Mouse (Mus musculus) kidney, postnatal 0 days (tissue): ENCODE results near the gene Polr2l. TPM values are rescaled to one million over a fixed set of nuclear protein-coding genes. Genes with fewer than 3 reads are reported as not detected.
A peak's percentile ranks its signal among the peaks of the same experiment; 100 is the strongest.

Experiments
- ATAC-seq: fragments of 200-750 bp; cut with Nextera tagmentation; replicated peaks from 2 replicates; pipeline ENCODE4 v1.8.0; 2017; ENCODE audit warnings: low read depth, moderate number of reproducible peaks, moderate TSS enrichment, moderate library complexity; ENCODE audit not compliant: low FRiP score
- DNase-seq: peaks from one replicate; pipeline ENCODE4 v3.0.0-alpha.2; 2016; ENCODE audit warnings: low spot score
- H3K27ac ChIP-seq: fragments of 300-500 bp; sonication (generic); 2 replicates; pipeline ENCODE4 v1.5.1; 2014; ENCODE audit warnings: mild to moderate bottlenecking
- H3K27me3 ChIP-seq: fragments of 300-500 bp; sonication (generic); 2 replicates; pipeline ENCODE4 v1.6.1; 2014; ENCODE audit warnings: low read length, mixed read lengths; ENCODE audit not compliant: insufficient read depth
- H3K36me3 ChIP-seq: fragments of 300-500 bp; sonication (generic); 2 replicates; pipeline ENCODE4 v1.6.1; 2014; ENCODE audit warnings: low read length, mixed read lengths; ENCODE audit not compliant: insufficient read depth
- H3K4me1 ChIP-seq: fragments of 300-500 bp; sonication (generic); replicated peaks from 2 replicates; pipeline ENCODE4 v1.6.1; 2014; ENCODE audit warnings: antibody characterized with exemption, low read length, mixed read lengths; ENCODE audit not compliant: insufficient read depth
- H3K4me2 ChIP-seq: fragments of 300-500 bp; sonication (generic); 2 replicates; pipeline ENCODE4 v1.6.1; 2014; ENCODE audit warnings: mild to moderate bottlenecking, low read length, moderate library complexity, mixed read lengths
- H3K4me3 ChIP-seq: fragments of 300-500 bp; sonication (generic); replicated peaks from 2 replicates; pipeline ENCODE4 v1.5.1; 2014; ENCODE audit warnings: low read depth, low read length
- H3K9ac ChIP-seq: fragments of 300-500 bp; sonication (generic); 2 replicates; pipeline ENCODE4 v1.6.1; 2014; ENCODE audit warnings: low read depth, low read length
- H3K9me3 ChIP-seq: fragments of 300-500 bp; sonication (generic); replicated peaks from 2 replicates; pipeline ENCODE4 v1.6.1; 2016; ENCODE audit warnings: low read length, inconsistent platforms, mixed read lengths
- CTCF ChIP-seq: IDR thresholded peaks from 2 replicates; pipeline ENCODE4 v1.5.1; 2016; ENCODE audit warnings: antibody characterized with exemption, low read depth, mild to moderate bottlenecking, moderate library complexity
- WGBS: fragments of 180-500 bp; shearing (Covaris S2); extraction: QIAGEN DNeasy Blood & Tissue Kit; methylation state at CpG from one replicate; pipeline ENCODE4 v1.1.7; 2014; 5-methylcytosine and 5-hydroxymethylcytosine counted together
- polyA plus RNA-seq: library from polyadenylated mRNA; unstranded; fragments of >200 nt; fragmentation: Nextera tagmentation; extraction: Ambion mirVana; gene quantifications from 2 replicates; pipeline ENCODE4 v1.2.1, GENCODE M21; 2015

Polr2l gene
- polyA plus RNA-seq, 1 experiment from 2014 or later = 72.2 TPM

DNA sequence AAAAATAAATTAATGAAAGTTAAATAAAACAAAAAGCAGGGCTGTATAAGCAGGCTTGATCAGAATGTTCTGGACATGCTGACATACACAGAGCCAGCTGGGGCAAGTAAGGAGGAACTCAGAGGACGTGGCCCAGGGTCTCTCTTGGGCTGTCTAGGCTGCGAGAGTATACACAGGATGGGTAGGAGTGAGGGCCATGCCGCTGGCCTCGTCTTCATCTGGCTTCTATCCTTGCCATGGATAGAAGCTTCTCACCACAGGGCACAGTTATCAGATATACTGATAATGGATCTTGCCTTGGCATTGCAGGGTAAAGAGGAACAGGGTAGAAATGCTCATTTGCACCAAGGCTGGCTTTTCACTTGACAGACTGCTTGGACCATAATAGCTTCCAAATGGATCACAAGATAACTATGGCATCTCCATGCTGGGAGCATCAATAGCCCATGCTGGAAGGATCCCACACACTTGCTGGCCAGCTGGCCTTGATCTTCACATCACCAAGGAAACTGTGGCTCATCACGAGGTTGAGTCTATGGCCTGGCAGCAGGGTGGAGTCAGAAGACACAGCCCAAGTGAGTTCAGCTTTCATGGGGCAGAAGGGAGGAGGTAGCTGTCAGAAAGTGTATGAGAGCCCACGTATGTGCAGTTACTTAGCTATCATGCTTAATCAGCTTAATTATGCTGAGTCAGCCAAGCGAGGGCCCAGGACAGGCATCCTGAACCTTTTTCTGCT is 27.1 kb upstream of the Polr2l start:
- H3K9me3 ChIP-seq = no peaks in the 10 kb centered on the region
- H3K4me1 ChIP-seq = no peaks in the 10 kb centered on the region
- ATAC-seq (no peak), DNase-seq (no peak)
- 78% methylated on average over 7 of the region's 7 CpGs for WGBS
- no peak overlapping the region for H3K4me2 ChIP-seq
- no peak overlapping the region for H3K9ac ChIP-seq
- no peak overlapping the region for H3K27ac ChIP-seq
- no peak for TF ChIP-seq CTCF
- no peaks in the 10 kb centered on the region for H3K27me3 ChIP-seq
- no peaks in the 10 kb centered on the region for H3K36me3 ChIP-seq
- H3K4me3 ChIP-seq = no peak overlapping the region

- no peak for ATAC-seq
- H3K9ac ChIP-seq = no peak overlapping the region
- WGBS = 81% methylated on average over 3 of the region's 3 CpGs
- no peaks in the 10 kb centered on the region for H3K4me1 ChIP-seq
- no peak overlapping the region for H3K27ac ChIP-seq
- peaks cover 12% of the 10 kb centered on the region for H3K36me3 ChIP-seq
- no peak overlapping the region for H3K4me3 ChIP-seq
- no peak overlapping the region for H3K4me2 ChIP-seq
- no peak for TF ChIP-seq CTCF
- no peaks in the 10 kb centered on the region for H3K9me3 ChIP-seq
- no peaks in the 10 kb centered on the region for H3K27me3 ChIP-seq
- DNase-seq = no peak
Measured at GRCm38 (mm10) chr7:141497600-141497999, 22.7 kb upstream of the Polr2l start.

DNA sequence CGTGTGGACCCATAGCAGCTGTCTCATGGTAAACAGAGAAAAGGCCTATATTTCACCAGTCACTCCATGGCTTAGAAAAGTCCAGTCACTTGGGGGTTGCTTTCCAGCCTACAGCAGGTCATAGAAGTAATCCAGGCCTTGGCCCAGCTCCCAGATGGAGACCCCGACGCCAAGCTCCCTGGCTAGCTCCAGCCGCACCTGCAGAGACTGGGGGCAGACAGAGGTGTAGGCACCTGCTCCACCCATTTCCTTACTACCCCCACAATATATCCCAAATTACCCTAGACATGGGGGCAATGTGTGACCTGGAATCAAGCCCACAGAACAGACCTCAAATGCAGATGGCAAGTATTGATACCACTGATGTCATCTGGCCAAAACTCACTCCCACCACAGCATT is 21.0 kb upstream of the Polr2l start:
- H3K9ac ChIP-seq = no peak overlapping the region
- no peak for ATAC-seq
- H3K4me2 ChIP-seq = no peak overlapping the region
- no peak for DNase-seq
- no peak overlapping the region for H3K27ac ChIP-seq
- no peak overlapping the region for H3K4me3 ChIP-seq
- H3K27me3 ChIP-seq = no peaks in the 10 kb centered on the region
- H3K36me3 ChIP-seq = peaks cover 20% of the 10 kb centered on the region
- TF ChIP-seq CTCF = no peak
- H3K4me1 ChIP-seq = no peaks in the 10 kb centered on the region
- 73% methylated on average over 4 of the region's 4 CpGs for WGBS
- H3K9me3 ChIP-seq = no peaks in the 10 kb centered on the region

DNA sequence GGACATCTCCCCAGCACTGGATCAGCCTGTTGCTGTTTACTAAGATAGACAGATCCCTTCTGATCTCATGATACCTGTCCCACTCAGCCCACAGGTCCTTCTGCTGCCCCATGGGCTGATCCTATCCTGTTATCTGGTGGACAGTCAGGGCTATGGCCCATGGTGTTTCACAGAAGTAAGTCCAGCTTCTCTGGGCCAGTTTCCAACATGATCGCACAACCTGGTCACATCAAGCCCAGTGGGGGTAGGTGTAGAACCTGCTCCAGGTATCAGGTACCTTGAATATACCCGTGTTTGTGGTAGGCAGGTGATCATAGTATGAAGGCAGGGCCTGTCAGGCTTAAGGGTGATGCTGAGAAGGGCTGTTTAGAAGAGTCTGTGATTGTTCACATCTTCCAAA is 20.4 kb upstream of the Polr2l start:
- ATAC-seq = no peak
- TF ChIP-seq CTCF = no peak
- WGBS = 77% methylated on average over 2 of the region's 2 CpGs

GRCm38 (mm10) chr7:141493729-141494128 is 18.8 kb upstream of the Polr2l start:
- no peak overlapping the region for H3K4me3 ChIP-seq
- no peak overlapping the region for H3K4me2 ChIP-seq
- no peaks in the 10 kb centered on the region for H3K9me3 ChIP-seq
- no peak for ATAC-seq
- H3K9ac ChIP-seq = no peak overlapping the region
- 92% methylated on average over 1 of the region's 1 CpGs for WGBS
- H3K36me3 ChIP-seq = peaks cover 25% of the 10 kb centered on the region
- H3K27ac ChIP-seq = no peak overlapping the region
- DNase-seq = no peak
- TF ChIP-seq CTCF = no peak
- H3K4me1 ChIP-seq = no peaks in the 10 kb centered on the region
- no peaks in the 10 kb centered on the region for H3K27me3 ChIP-seq

More for the DNA sequence above, 20.4 kb upstream of the Polr2l start:
- no peak overlapping the region for H3K9ac ChIP-seq
- no peaks in the 10 kb centered on the region for H3K27me3 ChIP-seq
- H3K27ac ChIP-seq = no peak overlapping the region
- no peak overlapping the region for H3K4me3 ChIP-seq
- H3K4me1 ChIP-seq = no peaks in the 10 kb centered on the region
- no peak for DNase-seq
- H3K4me2 ChIP-seq = no peak overlapping the region
- no peaks in the 10 kb centered on the region for H3K9me3 ChIP-seq
- peaks cover 24% of the 10 kb centered on the region for H3K36me3 ChIP-seq

- H3K4me2 ChIP-seq = no peak overlapping the region
- H3K4me3 ChIP-seq = no peak overlapping the region
- H3K36me3 ChIP-seq = peaks cover 25% of the 10 kb centered on the region
- H3K27ac ChIP-seq = no peak overlapping the region
- 92% methylated on average over 5 of the region's 5 CpGs for WGBS
- no peaks in the 10 kb centered on the region for H3K9me3 ChIP-seq
- ATAC-seq (no peak), DNase-seq (no peak)
- H3K4me1 ChIP-seq = no peaks in the 10 kb centered on the region
- no peaks in the 10 kb centered on the region for H3K27me3 ChIP-seq
- no peak overlapping the region for H3K9ac ChIP-seq
- TF ChIP-seq CTCF = no peak
Measured at GRCm38 (mm10) chr7:141492738-141493137, 17.8 kb upstream of the Polr2l start.

DNA sequence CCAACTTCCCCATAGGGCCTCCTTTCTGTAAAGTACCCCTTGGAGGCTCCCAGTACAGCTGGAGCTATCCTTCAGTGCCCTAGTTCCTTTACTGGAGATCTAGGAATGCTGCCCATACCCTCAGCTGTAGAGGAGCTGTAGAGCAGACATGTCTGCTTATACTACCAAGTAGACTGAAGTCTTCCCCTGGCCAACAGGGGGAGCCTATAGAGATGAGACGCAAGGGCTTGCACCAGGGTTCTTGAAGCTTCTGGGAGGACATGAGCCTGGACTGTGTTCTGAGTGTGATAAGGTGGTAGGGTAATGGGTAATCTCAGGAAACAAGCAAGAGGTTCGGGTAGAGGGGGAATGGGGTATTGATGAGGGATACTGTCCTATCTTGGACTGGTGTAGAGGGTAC is 16.2 kb upstream of the Polr2l start:
- Histone ChIP-seq H3K27ac (no peak overlapping the region), H3K36me3 (peaks cover 34% of the 10 kb centered on the region), H3K27me3 (no peaks in the 10 kb centered on the region), H3K9ac (no peak overlapping the region), H3K4me2 (no peak overlapping the region), H3K9me3 (no peaks in the 10 kb centered on the region), H3K4me3 (no peak overlapping the region), H3K4me1 (no peaks in the 10 kb centered on the region)
- ATAC-seq (no peak), DNase-seq (no peak)
- WGBS = 82% methylated on average over 2 of the region's 2 CpGs
- TF ChIP-seq CTCF = peak; percentile 51; the same call in 1 of the 2 replicates
